Mouse (Mus musculus) activated CD4-positive, CD25-positive, alpha-beta regulatory T cell, adult 4 months (primary cell): Measurements from ENCODE around the gene Dctn1. TPM values are rescaled to one million over a fixed set of nuclear protein-coding genes. Genes with fewer than 3 reads are reported as not detected.

Experiments
- ATAC-seq: one replicate; pipeline ENCODE4 v1.8.0; 2017
- polyA plus RNA-seq, 2 experiments: library from polyadenylated mRNA; unstranded; fragments of 100-300 nt; shearing (Covaris generic); gene quantifications; one replicate each; pipeline ENCODE4 v1.2.1; 2017

Gene Dctn1
- polyA plus RNA-seq: 10 to 100 TPM; 12.7 to 24.6 TPM

- peak; percentile 75 for ATAC-seq
Observed at GRCm38 (mm10) chr6:83165607-83166242, at the start of gene Dctn1. Gene Dctn1 (plus strand): TSS chr6:83165920.

DNA sequence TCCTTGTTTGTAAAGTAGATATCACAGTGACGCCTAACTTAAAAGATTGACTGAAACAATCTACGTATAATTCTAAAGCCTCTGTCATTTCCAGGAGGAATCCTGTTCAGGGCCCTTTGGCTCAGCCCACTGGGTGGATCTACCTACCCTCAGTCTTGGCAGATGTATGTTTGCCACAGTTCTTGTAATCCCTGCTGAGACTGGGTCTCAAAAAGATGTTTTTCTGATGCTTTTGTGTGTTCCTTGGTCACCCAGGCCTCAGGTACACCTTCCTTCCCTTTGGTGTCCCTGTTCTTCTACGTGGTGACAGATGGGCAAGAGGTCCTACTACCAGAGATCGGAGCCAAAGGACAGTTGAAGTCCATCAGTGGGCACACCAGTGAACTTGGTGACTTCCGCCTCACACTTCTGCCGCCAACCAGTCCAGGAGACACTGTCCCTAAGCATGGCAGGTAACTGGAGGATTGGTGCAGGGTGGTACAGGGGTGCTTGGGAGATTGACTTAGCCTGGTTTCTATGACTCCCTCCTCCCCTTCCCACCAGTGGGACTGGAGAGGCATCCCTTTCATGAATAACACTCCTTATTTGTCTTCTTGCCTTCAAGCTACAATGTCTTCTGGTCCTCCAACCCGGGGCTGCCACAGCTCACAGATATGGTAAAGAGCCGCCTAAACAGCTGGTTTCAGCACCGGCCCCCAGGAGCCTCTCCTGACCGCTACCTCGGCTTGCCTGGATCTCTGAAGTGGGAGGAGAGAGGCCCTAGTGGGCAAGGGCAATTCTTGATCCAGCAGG lies 49.2 kb upstream of the Dctn1 start:
- no peak for ATAC-seq

DNA sequence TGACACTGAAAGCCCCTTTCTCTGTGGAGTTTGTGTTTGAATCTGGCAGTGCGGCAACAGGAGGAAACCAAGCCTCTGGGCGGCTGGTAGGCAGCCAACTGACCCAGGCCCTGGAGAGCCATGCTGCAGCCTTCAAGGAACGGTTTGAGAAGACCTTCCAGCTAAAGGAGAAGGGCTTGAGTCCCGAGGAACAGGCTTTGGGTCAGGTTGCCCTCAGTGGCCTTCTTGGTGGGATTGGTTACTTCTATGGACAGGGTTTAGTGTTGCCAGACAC lies 48.6 kb upstream of the Dctn1 start:
- no peak for ATAC-seq

- ATAC-seq: no peak
Observed at GRCm38 (mm10) chr6:83117616-83118015, 48.1 kb upstream of the Dctn1 start.

- no peak for ATAC-seq
Observed at GRCm38 (mm10) chr6:83118369-83118768, 47.4 kb upstream of the Dctn1 start.

- ATAC-seq: no peak
Observed at GRCm38 (mm10) chr6:83118825-83119733, 46.6 kb upstream of the Dctn1 start.

- no peak for ATAC-seq
Observed at GRCm38 (mm10) chr6:83119734-83120051, 46.0 kb upstream of the Dctn1 start.

- ATAC-seq: peak; percentile 95
Observed at GRCm38 (mm10) chr6:83120930-83121862, 44.5 kb upstream of the Dctn1 start, which contains the start of gene Wbp1. Gene Wbp1 (minus strand): TSS chr6:83121559.

GRCm38 (mm10) chr6:83121863-83122710 lies 43.6 kb upstream of the Dctn1 start:
- peak; percentile 9 for ATAC-seq

GRCm38 (mm10) chr6:83122961-83123360 lies 42.8 kb upstream of the Dctn1 start:
- no peak for ATAC-seq

- peak; percentile 15 for ATAC-seq
Observed at GRCm38 (mm10) chr6:83124851-83125312, 40.8 kb upstream of the Dctn1 start.

- no peak for ATAC-seq
Observed at GRCm38 (mm10) chr6:83125331-83125730, 40.4 kb upstream of the Dctn1 start, which contains the start of gene Ino80b. Gene Ino80b (minus strand): TSS chr6:83125431.

DNA sequence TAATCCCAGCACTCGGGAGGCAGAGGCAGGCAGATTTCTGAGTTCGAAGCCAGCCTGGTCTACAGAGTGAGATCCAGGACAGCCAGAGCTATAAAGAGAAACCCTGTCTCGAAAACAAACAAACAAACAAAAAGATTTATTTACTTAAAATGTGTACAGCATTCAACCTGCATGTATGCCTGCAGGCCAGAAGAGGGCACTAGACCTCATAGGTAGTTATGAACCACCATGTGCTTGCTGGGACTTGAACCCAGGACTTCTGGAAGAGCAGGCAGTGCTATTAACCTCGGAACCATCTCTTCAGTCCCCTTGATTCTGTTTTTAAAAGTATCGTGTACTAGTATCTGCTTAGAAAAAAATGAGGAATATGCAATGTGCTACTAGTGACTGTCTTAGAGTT lies 38.3 kb upstream of the Dctn1 start:
- ATAC-seq: no peak

DNA sequence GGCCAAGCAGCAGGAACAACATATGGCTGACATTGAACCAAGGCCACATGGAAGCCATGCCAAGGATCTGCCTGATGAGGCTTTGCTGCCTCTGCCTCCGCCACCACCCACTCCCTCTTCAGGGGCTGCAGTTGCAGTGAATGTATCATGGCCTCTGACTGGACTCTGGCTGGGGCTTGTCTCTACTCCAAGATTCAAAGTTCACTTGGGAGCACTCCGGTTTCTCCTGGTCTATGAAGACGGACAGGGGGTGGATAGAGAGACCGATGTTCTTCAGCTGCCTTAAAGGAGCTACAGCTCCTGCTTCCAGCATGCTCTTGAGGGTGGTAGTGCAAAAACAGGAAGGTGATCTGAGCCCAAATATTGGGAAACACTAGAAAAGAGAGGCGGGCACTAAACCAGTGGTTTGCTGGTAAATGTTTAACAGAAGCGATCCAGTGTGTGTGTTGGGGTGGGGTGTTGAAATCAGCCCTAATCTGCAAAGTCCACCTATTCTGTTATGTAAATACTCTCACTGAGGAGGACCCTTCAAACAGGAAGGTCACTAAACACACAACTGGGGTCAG lies 34.2 kb upstream of the Dctn1 start:
- no peak for ATAC-seq

DNA sequence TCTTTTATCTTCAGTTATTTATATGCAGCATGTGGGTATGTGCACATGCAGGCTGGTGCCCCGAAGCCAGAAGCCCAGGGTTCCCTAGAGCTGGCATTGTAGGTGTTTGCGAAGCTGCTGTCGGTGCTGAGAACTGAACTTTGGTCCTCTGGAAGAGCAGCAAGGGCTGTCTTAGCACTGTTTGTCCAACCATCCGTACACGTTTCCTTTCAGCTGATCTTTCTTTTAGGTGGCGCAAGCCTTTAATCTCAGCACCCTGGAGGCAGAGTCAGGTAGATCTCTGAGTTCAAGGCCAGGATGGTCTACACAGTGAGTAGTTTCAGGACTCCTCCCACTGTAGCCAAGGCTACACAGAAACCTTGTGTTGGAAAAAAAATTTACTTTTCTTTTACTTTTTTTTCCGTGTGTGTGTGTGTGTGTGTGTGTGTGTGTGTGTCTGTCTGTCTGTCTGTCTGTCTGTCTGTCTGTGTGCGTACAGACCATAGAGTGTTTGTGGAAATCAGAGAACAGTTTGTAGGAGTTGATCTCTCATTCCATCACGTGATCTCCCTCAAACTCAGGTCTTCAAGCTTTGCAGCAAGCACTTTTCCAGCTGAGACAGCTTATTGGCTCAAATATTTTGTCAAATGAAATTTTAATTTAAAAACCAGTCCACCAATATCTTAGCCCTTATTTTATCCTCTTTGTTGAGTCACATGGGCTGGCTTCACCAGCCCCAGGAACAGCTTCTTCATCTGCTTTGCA lies 33.4 kb upstream of the Dctn1 start:
- no peak for ATAC-seq

DNA sequence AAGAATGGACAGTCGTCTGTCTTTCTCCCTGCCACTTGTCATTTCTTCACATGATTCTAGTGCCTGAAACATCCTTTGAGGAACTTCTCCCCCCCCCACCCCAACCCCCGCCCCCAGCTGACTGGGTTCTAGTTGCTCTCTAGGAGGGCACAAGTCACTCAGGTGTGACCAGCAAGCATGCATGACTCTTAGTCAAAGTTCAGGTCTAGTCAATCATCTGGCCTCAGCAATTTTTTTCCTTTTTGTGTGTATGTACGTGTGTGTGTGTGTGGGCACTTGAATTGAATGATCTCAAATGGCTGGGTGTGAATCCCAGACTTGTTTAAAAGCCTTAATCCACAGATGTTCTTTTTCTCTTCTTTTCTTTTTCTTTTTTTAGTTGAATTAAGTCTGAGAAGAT lies 31.5 kb upstream of the Dctn1 start:
- ATAC-seq: no peak

- no peak for ATAC-seq
Observed at GRCm38 (mm10) chr6:83134951-83135513, 30.7 kb upstream of the Dctn1 start, which contains the start of gene Rtkn. Gene Rtkn (plus strand): TSS chr6:83135463.

- peak; percentile 19 for ATAC-seq
Observed at GRCm38 (mm10) chr6:83135571-83136161, 30.1 kb upstream of the Dctn1 start.

DNA sequence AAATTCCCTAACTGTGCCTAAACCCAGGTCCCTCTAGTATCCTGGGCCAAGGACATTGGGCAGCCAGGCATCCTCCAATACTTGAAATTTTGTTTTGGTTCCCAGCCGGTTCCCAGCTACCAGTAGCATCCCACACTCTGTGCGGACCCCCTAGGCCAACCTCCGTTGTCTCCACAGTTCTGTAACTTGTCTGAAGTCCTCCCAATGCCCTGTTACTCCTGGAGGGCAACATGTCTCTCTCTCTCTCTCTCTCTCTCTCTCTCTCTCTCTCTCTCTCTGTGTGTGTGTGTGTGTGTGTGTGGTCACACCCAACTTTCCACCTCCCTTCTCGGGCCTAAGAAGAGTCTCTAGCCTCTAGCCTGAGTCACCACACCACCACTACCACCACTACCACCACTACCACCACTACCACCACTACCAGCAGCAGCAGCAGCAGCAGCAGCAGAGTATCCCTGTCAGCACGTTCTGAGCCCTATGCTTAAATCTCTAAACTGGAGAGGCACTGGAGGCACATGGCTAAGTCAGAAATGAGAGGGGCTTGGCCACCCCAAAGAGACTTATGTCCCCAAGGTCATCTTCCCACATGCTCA lies 29.3 kb upstream of the Dctn1 start:
- ATAC-seq: no peak
